Mouse (Mus musculus): ENCODE results near the gene Uvssa.

DNA sequence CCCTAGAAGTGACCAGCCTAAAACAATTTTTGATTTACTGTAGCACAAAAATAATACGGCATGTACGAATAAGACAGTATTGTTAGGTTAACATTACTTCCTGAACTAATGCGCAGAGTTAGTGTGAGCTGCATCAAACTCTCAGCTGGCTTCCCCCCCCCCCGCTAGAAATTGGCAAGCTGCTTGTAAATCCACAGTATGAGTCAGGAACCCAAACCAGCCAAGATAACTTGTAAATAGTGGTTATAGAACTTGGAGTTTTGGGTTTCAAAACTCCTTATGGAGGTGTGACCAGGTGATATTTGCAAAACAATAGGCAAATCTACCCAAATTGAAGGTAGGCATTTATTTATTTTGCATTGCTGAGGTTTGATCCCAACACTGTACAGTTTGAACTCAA is 28.6 kb upstream of the Uvssa start:
- no peak for TF ChIP-seq CTCF (IDR thresholded peaks at IDR 0.05; ENCODE audit: low read depth, low read length)
- no peak for TF ChIP-seq TAL1 (conservative IDR thresholded peaks at IDR 0.05; ENCODE audit: low read depth, low read length)
- TF ChIP-seq GATA1 (IDR thresholded peaks at IDR 0.05; ENCODE audit: borderline replicate concordance, low read length), result no peak
- TF ChIP-seq POLR2AphosphoS5 (IDR thresholded peaks at IDR 0.05; ENCODE audit: insufficient replicate concordance, low read depth, low read length), result no peak
- no peak for TF ChIP-seq GATA2 (IDR thresholded peaks at IDR 0.05; ENCODE audit: borderline replicate concordance, low read depth, low read length)
